Mouse (Mus musculus): Measurements from ENCODE around the gene Arid3c.

DNA sequence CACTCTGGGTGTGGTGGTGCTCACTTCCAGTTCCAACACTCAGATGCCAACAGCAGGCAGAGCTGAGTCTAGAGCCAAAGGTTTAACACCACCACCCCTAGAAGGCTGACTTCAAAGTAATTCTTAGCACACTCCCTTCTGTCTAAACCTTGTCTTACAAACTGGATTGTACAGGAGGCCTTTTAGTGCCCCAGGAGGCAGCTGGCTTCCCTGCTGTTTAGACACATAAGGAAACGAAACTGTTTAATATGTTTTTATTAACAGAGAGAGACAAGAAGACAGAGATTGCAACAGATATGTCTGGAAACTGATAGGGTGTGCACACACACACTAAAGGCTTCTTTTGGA, 7.3 kb upstream of the Arid3c start:
- TF ChIP-seq CTCF (IDR thresholded peaks at IDR 0.05; ENCODE audit: low read depth): no peak
- TF ChIP-seq EP300 (IDR thresholded peaks at IDR 0.05; ENCODE audit: low read depth): no peak

Measured in heart, postnatal 0 days (tissue).